Mouse (Mus musculus): ENCODE measurements around the gene Phlda3. TPM values are rescaled to one million over a fixed set of nuclear protein-coding genes. Genes with fewer than 3 reads are reported as not detected.
A peak's percentile ranks its signal among the peaks of the same experiment; 100 is the strongest.

Gene Phlda3
- polyA plus RNA-seq, 1 experiment, result 7.6 TPM

- TF ChIP-seq POLR2A (IDR thresholded peaks at IDR 0.05; ENCODE audit: borderline replicate concordance, control insufficient read depth, low read depth, low read length), result no peak
- no peak for TF ChIP-seq CTCF (IDR thresholded peaks at IDR 0.05; ENCODE audit: control insufficient read depth, insufficient read depth, low read length)
- 94% methylated on average over 7 of the region's 7 CpGs for WGBS
- Histone ChIP-seq H3K27ac (ENCODE audit: control insufficient read depth, insufficient read depth, low read depth, low read length, poor library complexity) (no peak overlapping the region), H3K4me1 (ENCODE audit: control insufficient read depth, insufficient read depth, low read length) (peaks cover 1% of the 10 kb centered on the region; the same call in 1 of the 2 replicates), H3K4me3 (replicated peaks; ENCODE audit: control insufficient read depth, low read depth, low read length) (no peak overlapping the region)
These were observed 20.9 kb upstream of the Phlda3 start for GRCm38 (mm10) chr1:135744987-135745386.

GRCm38 (mm10) chr1:135746248-135746647, 19.7 kb upstream of the Phlda3 start:
- Histone ChIP-seq H3K4me1 (ENCODE audit: control insufficient read depth, insufficient read depth, low read length) (peaks cover 1% of the 10 kb centered on the region; the same call in 1 of the 2 replicates), H3K4me3 (replicated peaks; ENCODE audit: control insufficient read depth, low read depth, low read length) (no peak overlapping the region), H3K27ac (ENCODE audit: control insufficient read depth, insufficient read depth, low read depth, low read length, poor library complexity) (no peak overlapping the region)
- 67% methylated on average over 4 of the region's 4 CpGs for WGBS
- TF ChIP-seq CTCF (IDR thresholded peaks at IDR 0.05; ENCODE audit: control insufficient read depth, insufficient read depth, low read length) (no peak), POLR2A (IDR thresholded peaks at IDR 0.05; ENCODE audit: borderline replicate concordance, control insufficient read depth, low read depth, low read length) (no peak)

- 13% methylated on average over 10 of the region's 10 CpGs for WGBS
- H3K4me1 ChIP-seq (ENCODE audit: control insufficient read depth, insufficient read depth, low read length), result no peaks in the 10 kb centered on the region
- TF ChIP-seq POLR2A (IDR thresholded peaks at IDR 0.05; ENCODE audit: borderline replicate concordance, control insufficient read depth, low read depth, low read length) (no peak), CTCF (IDR thresholded peaks at IDR 0.05; ENCODE audit: control insufficient read depth, insufficient read depth, low read length) (peak; percentile 86)
- H3K27ac ChIP-seq (ENCODE audit: control insufficient read depth, insufficient read depth, low read depth, low read length, poor library complexity), result no peak overlapping the region
- no peak overlapping the region for H3K4me3 ChIP-seq (replicated peaks; ENCODE audit: control insufficient read depth, low read depth, low read length)
These were observed 13.1 kb upstream of the Phlda3 start for GRCm38 (mm10) chr1:135752737-135753348.

GRCm38 (mm10) chr1:135755287-135755686, 10.6 kb upstream of the Phlda3 start:
- Histone ChIP-seq H3K27ac (ENCODE audit: control insufficient read depth, insufficient read depth, low read depth, low read length, poor library complexity) (no peak overlapping the region), H3K4me1 (ENCODE audit: control insufficient read depth, insufficient read depth, low read length) (no peaks in the 10 kb centered on the region), H3K4me3 (replicated peaks; ENCODE audit: control insufficient read depth, low read depth, low read length) (no peak overlapping the region)
- TF ChIP-seq CTCF (IDR thresholded peaks at IDR 0.05; ENCODE audit: control insufficient read depth, insufficient read depth, low read length) (no peak), POLR2A (IDR thresholded peaks at IDR 0.05; ENCODE audit: borderline replicate concordance, control insufficient read depth, low read depth, low read length) (no peak)
- 71% methylated on average over 9 of the region's 9 CpGs for WGBS

- no peaks in the 10 kb centered on the region for H3K4me1 ChIP-seq (ENCODE audit: control insufficient read depth, insufficient read depth, low read length)
- WGBS, result 74% methylated on average over 3 of the region's 3 CpGs
- TF ChIP-seq POLR2A (IDR thresholded peaks at IDR 0.05; ENCODE audit: borderline replicate concordance, control insufficient read depth, low read depth, low read length), result no peak
- TF ChIP-seq CTCF (IDR thresholded peaks at IDR 0.05; ENCODE audit: control insufficient read depth, insufficient read depth, low read length), result no peak
These were observed 10.0 kb upstream of the Phlda3 start for GRCm38 (mm10) chr1:135755913-135756312.

GRCm38 (mm10) chr1:135757287-135757686, 8.6 kb upstream of the Phlda3 start:
- Histone ChIP-seq H3K27ac (ENCODE audit: control insufficient read depth, insufficient read depth, low read depth, low read length, poor library complexity) (no peak overlapping the region), H3K4me1 (ENCODE audit: control insufficient read depth, insufficient read depth, low read length) (no peaks in the 10 kb centered on the region), H3K4me3 (replicated peaks; ENCODE audit: control insufficient read depth, low read depth, low read length) (no peak overlapping the region)
- 74% methylated on average over 8 of the region's 8 CpGs for WGBS
- TF ChIP-seq POLR2A (IDR thresholded peaks at IDR 0.05; ENCODE audit: borderline replicate concordance, control insufficient read depth, low read depth, low read length), result no peak
- TF ChIP-seq CTCF (IDR thresholded peaks at IDR 0.05; ENCODE audit: control insufficient read depth, insufficient read depth, low read length), result no peak

More at GRCm38 (mm10) chr1:135755913-135756312, 10.0 kb upstream of the Phlda3 start:
- no peak overlapping the region for H3K4me3 ChIP-seq (replicated peaks; ENCODE audit: control insufficient read depth, low read depth, low read length)
- H3K27ac ChIP-seq (ENCODE audit: control insufficient read depth, insufficient read depth, low read depth, low read length, poor library complexity), result no peak overlapping the region

GRCm38 (mm10) chr1:135759685-135760084, 6.2 kb upstream of the Phlda3 start:
- TF ChIP-seq POLR2A (IDR thresholded peaks at IDR 0.05; ENCODE audit: borderline replicate concordance, control insufficient read depth, low read depth, low read length), result no peak
- TF ChIP-seq CTCF (IDR thresholded peaks at IDR 0.05; ENCODE audit: control insufficient read depth, insufficient read depth, low read length), result no peak
- Histone ChIP-seq H3K4me1 (ENCODE audit: control insufficient read depth, insufficient read depth, low read length) (no peaks in the 10 kb centered on the region), H3K4me3 (replicated peaks; ENCODE audit: control insufficient read depth, low read depth, low read length) (no peak overlapping the region), H3K27ac (ENCODE audit: control insufficient read depth, insufficient read depth, low read depth, low read length, poor library complexity) (no peak overlapping the region)
- WGBS, result 62% methylated on average over 4 of the region's 4 CpGs

- 68% methylated on average over 8 of the region's 8 CpGs for WGBS
- TF ChIP-seq POLR2A (IDR thresholded peaks at IDR 0.05; ENCODE audit: borderline replicate concordance, control insufficient read depth, low read depth, low read length) (no peak), CTCF (IDR thresholded peaks at IDR 0.05; ENCODE audit: control insufficient read depth, insufficient read depth, low read length) (no peak)
- no peak overlapping the region for H3K4me3 ChIP-seq (replicated peaks; ENCODE audit: control insufficient read depth, low read depth, low read length)
- H3K27ac ChIP-seq (ENCODE audit: control insufficient read depth, insufficient read depth, low read depth, low read length, poor library complexity), result no peak overlapping the region
- no peaks in the 10 kb centered on the region for H3K4me1 ChIP-seq (ENCODE audit: control insufficient read depth, insufficient read depth, low read length)
These were observed 5.7 kb upstream of the Phlda3 start for GRCm38 (mm10) chr1:135760216-135760615.

- Histone ChIP-seq H3K4me3 (replicated peaks; ENCODE audit: control insufficient read depth, low read depth, low read length) (no peak overlapping the region), H3K4me1 (ENCODE audit: control insufficient read depth, insufficient read depth, low read length) (no peaks in the 10 kb centered on the region), H3K27ac (ENCODE audit: control insufficient read depth, insufficient read depth, low read depth, low read length, poor library complexity) (no peak overlapping the region)
- WGBS, result 80% methylated on average over 5 of the region's 5 CpGs
- no peak for TF ChIP-seq POLR2A (IDR thresholded peaks at IDR 0.05; ENCODE audit: borderline replicate concordance, control insufficient read depth, low read depth, low read length)
- no peak for TF ChIP-seq CTCF (IDR thresholded peaks at IDR 0.05; ENCODE audit: control insufficient read depth, insufficient read depth, low read length)
These were observed 4.2 kb upstream of the Phlda3 start for GRCm38 (mm10) chr1:135761728-135762127.
